Mouse (Mus musculus): ENCODE data around the gene Map4k4. TPM values are rescaled to one million over a fixed set of nuclear protein-coding genes. Genes with fewer than 3 reads are reported as not detected.

Map4k4 gene
- total RNA-seq, 2 experiments from 2014 or later: 93.6 to 114 TPM

- peak; percentile 92 for DNase-seq
Measured at GRCm38 (mm10) chr1:39936332-39936802, 35.7 kb downstream of the Map4k4 start.

- DNase-seq: no peak
Measured at GRCm38 (mm10) chr1:39936934-39937333, 36.2 kb downstream of the Map4k4 start.

- DNase-seq: no peak
Measured at GRCm38 (mm10) chr1:39937609-39938008, 36.9 kb downstream of the Map4k4 start.

- DNase-seq: no peak
Measured at GRCm38 (mm10) chr1:39939401-39939800, 38.7 kb downstream of the Map4k4 start.

GRCm38 (mm10) chr1:39940342-39940741 is 39.6 kb downstream of the Map4k4 start:
- no peak for DNase-seq

GRCm38 (mm10) chr1:39941237-39942179 is 40.8 kb downstream of the Map4k4 start:
- peak; percentile 55 to 68 for DNase-seq

- DNase-seq: no peak
Measured at GRCm38 (mm10) chr1:39942935-39943334, 42.2 kb downstream of the Map4k4 start.

- DNase-seq: no peak
Measured at GRCm38 (mm10) chr1:39944306-39944971, 43.7 kb downstream of the Map4k4 start.

GRCm38 (mm10) chr1:39944972-39945323 is 44.2 kb downstream of the Map4k4 start:
- no peak for DNase-seq

- DNase-seq: no peak
Measured at GRCm38 (mm10) chr1:39946391-39946790, 45.7 kb downstream of the Map4k4 start.

- no peak for DNase-seq
Measured at GRCm38 (mm10) chr1:39947179-39947578, 46.5 kb downstream of the Map4k4 start.

GRCm38 (mm10) chr1:39947701-39948359 is 47.1 kb downstream of the Map4k4 start:
- no peak for DNase-seq

- DNase-seq: no peak
Measured at GRCm38 (mm10) chr1:39949205-39949604, 48.5 kb downstream of the Map4k4 start.

- peak in 1 of 2 experiments; percentile 54 for DNase-seq
Measured at GRCm38 (mm10) chr1:39949790-39950462, 49.2 kb downstream of the Map4k4 start.

GRCm38 (mm10) chr1:39950590-39950989 is 49.9 kb downstream of the Map4k4 start:
- no peak for DNase-seq

GRCm38 (mm10) chr1:39954652-39955051 is 53.9 kb downstream of the Map4k4 start:
- no peak for DNase-seq

- DNase-seq: no peak
Measured at GRCm38 (mm10) chr1:39956712-39957111, 56.0 kb downstream of the Map4k4 start.

GRCm38 (mm10) chr1:39957981-39958380 is 57.3 kb downstream of the Map4k4 start:
- DNase-seq: no peak

GRCm38 (mm10) chr1:39960623-39961022 is 59.9 kb downstream of the Map4k4 start:
- DNase-seq: no peak

- no peak for DNase-seq
Measured at GRCm38 (mm10) chr1:39961113-39961512, 60.4 kb downstream of the Map4k4 start.

- no peak for DNase-seq
Measured at GRCm38 (mm10) chr1:39962321-39962720, 61.6 kb downstream of the Map4k4 start.

GRCm38 (mm10) chr1:39962840-39963239 is 62.1 kb downstream of the Map4k4 start:
- DNase-seq: no peak
